Comparison of ENCODE assay signal across 16 mouse cellular contexts in genomic region chr14:110665712-110666111, GRCm38 (mm10).
"Had no signal": no experiment of that assay in that cellular context is flagged by ENCODE, and none has a peak within 500 bp of the region (broad histone marks: within the 10 kb centered on the region; RNA-seq: fewer than 3 reads in every experiment).

No protein-coding gene starts in this region.

- H3K9ac ChIP-seq: kidney, embryonic 15.5 days; liver, embryonic 13.5 days; liver, postnatal 0 days; lung, embryonic 15.5 days; midbrain, embryonic 12.5 days; neural tube, embryonic 13.5 days had no signal

- H3K27me3 ChIP-seq: kidney, embryonic 15.5 days; liver, embryonic 13.5 days; lung, embryonic 15.5 days; midbrain, embryonic 12.5 days; neural tube, embryonic 13.5 days had no signal

- DNase-seq: kidney, postnatal 14 days; liver; liver, embryonic 13.5 days; liver, postnatal 0 days; lung, postnatal 14 days; retina, postnatal 1 day; right cerebral cortex, postnatal 4 days; spleen, adult 18-20 months; thymus, adult 18-20 months; thymus, postnatal 14 days had no signal

- H3K36me3 ChIP-seq: kidney, embryonic 15.5 days; liver, embryonic 13.5 days; lung, embryonic 15.5 days; midbrain, embryonic 12.5 days; neural tube, embryonic 13.5 days had no signal

- ATAC-seq: liver, postnatal 0 days; midbrain, embryonic 16.5 days had no signal

- H3K9me3 ChIP-seq: kidney, embryonic 15.5 days; liver, embryonic 13.5 days; lung, embryonic 15.5 days; midbrain, embryonic 12.5 days; neural tube, embryonic 13.5 days had no signal

- H3K27ac ChIP-seq: kidney, embryonic 15.5 days; left cerebral cortex, adult 2 months; liver, embryonic 13.5 days; lung, embryonic 15.5 days; midbrain, embryonic 12.5 days; neural tube, embryonic 13.5 days had no signal

- H3K4me2 ChIP-seq: kidney, embryonic 15.5 days; liver, embryonic 13.5 days; lung, embryonic 15.5 days; midbrain, embryonic 12.5 days; neural tube, embryonic 13.5 days had no signal

- H3K4me1 ChIP-seq: kidney, embryonic 15.5 days; liver, embryonic 13.5 days; lung, embryonic 15.5 days; midbrain, embryonic 12.5 days; neural tube, embryonic 13.5 days had no signal

- H3K4me3 ChIP-seq: kidney, embryonic 15.5 days; left cerebral cortex, adult 2 months; liver, embryonic 13.5 days; lung, embryonic 15.5 days; midbrain, embryonic 12.5 days; neural tube, embryonic 13.5 days had no signal
